Mouse (Mus musculus): Measurements from ENCODE around the gene Dsel. TPM values are rescaled to one million over a fixed set of nuclear protein-coding genes. Genes with fewer than 3 reads are reported as not detected.

Gene Dsel
- polyA plus RNA-seq (2012; rRNA removed), result 6.6 and 9.0 TPM in 2 replicates

GRCm38 (mm10) chr1:111864779-111865165 is at the start of gene Dsel:
TSS of gene Dsel (minus strand) at chr1:111864918.

